Mouse (Mus musculus): ENCODE results near the gene Jade1.
A peak's percentile ranks its signal among the peaks of the same experiment; 100 is the strongest.

The Jade1 gene

DNA sequence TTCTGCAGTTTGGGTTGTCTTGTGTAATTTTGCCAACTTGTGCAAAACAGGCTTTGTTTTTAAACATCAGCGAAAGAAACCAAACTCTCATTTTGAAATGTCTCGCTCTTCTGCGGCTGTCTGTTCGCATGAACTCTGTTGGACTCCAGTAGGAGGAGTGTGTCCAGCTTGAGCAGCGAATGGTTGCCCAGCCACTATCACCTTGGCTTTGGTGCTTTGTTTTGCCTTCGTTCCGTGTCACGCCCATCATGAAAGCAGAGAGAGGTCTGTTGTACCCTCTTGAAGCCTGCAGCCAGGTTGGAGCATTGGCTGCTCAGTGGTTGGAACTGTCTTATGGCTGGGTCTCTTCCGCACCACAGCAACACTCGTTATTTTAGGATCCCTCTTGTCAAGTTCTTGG, 43.7 kb downstream of the Jade1 start:
- no peak for DNase-seq (ENCODE audit: low read depth, low spot score)

DNA sequence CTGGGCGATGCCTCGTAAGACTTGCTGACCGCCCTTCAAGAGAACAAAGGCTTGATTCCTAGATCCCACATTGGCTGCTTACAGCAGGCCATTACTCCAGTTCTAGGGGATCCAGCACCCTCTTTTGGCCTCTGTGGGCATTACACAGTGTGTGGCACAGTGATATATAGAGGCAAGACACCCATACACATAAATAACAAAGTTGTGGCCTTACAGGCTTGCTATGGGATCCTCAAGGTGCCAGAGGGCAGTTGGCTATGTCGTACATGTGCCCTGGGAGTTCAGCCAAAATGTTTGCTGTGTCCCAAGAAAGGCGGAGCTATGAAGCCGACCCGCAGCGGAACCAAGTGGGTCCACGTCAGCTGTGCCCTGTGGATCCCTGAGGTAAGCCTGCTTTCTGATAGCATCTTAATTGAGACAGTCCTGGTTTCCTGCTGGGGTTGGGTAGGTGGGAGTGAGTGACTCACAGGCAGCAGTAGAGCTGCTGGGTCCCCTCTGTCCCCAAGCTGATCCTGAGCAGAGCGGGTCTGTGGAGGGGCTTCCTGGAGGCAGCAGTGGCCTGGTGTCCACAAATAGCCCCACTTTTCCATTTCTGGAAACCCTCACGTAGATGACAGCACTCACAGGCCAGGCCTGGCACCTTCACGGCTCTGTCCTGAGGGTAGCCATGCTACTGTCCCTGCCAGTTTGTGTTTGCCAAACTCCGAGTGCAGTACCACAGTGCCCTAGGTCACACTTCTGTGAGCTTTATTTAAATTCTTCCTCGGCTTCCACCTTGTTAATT, 44.5 kb downstream of the Jade1 start:
- DNase-seq (ENCODE audit: low read depth, low spot score), result peak; percentile 23

DNA sequence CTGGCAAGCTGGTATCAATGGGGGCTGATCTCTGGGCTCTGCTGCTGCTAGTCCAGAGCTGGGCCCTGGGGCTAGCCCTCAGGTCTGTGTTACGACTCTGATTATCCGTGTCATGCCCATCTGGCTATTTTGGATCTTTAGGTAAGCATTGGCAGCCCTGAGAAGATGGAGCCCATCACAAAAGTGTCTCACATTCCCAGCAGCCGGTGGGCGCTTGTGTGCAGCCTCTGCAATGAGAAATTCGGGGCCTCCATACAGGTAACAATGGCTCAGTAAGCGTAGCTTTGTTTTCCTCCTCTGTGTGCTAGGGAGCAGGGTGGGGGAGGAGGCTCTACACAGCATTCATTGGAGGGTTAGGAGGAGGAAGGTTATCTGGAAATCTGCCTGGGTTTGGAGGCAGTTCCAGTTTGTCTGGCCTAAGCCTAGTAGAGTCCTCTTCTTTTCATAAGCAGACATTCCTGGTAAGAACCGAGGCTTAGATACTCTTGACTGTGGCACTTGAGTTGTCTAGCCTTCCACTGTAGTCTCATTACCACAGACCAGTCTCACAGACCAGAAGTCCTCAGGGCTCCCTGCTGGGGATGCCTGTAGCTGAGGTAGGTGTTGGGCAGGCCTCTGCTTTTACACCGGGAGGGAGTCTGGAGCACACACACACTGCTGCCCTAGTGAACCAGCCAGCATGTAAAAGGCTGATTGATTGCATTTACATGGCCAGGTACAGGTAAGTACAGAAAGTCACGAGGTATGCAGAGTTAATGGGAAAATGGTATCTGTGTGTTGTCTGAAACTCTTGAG, 45.9 kb downstream of the Jade1 start:
- DNase-seq (ENCODE audit: low read depth, low spot score), result no peak

DNA sequence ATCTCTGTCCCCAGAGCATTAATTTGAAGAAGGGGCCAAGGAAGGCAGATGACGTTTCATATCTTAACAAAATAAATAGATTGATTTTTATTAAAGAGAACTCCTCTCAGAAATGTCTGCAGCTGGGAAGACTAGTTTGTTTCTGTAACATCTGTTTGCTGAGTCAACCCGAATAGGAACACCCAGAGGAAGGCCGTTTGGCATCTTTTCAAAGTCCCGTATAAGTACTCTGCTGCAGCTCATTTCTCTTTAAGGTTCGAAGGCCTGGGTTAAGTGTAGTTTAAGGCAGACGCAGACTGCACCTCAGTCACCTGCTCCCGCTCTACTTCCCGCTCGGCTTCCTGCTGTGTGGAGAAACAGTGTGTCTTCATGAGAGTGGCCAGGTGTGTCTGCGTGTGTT, 47.4 kb downstream of the Jade1 start:
- no peak for DNase-seq (ENCODE audit: low read depth, low spot score)

DNA sequence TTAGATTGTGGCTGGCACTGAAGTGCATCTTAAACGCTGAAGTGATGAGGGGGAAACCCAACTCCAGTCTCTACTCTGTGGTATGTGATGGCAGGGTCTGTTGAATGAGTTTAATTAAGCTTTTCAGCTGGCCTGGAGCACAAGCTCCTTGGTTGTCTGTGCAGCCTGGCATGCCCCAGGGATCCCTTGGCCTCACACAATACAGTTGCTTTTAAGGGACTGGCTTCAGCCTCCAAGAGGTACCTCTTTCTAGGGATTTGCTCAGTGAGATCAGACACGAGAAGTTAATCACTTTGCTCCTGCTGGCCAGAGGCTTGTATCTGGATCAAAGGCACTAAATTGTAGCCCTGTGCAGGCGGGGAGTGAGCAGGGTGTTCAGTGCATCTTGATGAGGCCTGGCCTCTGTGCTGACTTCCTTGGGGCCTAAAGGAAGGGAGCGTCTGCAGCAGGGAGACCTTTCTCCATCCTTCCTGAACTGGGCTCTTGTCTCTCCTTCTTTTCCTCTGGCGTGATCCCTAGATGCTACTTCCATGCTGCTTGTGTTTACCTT, 48.0 kb downstream of the Jade1 start:
- no peak for DNase-seq (ENCODE audit: low read depth, low spot score)

DNA sequence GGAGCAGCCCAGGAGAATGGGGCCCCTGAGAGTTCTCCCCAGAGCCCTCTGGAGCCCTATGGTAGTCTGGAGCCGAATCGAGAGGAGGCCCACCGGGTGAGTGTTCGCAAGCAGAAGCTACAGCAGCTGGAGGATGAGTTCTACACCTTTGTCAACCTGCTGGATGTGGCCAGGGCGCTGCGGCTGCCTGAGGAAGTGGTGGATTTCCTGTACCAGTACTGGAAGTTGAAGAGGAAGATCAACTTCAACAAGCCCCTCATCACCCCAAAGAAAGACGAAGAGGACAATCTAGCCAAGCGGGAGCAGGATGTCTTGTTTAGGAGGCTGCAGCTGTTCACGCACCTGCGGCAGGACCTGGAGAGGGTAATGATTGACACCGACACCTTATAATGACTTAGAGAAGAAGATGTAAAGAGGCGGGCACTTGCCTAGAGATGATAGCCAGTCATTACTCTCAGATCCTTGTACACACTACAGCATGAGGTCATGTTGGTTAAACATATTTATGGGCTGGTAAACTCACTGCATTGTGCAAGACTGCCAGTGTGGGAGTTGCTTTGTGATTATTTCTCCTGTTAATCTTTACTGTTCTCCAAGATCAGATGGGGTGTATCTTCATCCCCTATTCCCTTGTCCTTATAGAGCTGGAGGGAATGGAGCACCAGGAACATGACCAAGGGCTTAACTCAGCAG, 49.2 kb downstream of the Jade1 start:
- DNase-seq (ENCODE audit: low read depth, low spot score), result no peak

DNA sequence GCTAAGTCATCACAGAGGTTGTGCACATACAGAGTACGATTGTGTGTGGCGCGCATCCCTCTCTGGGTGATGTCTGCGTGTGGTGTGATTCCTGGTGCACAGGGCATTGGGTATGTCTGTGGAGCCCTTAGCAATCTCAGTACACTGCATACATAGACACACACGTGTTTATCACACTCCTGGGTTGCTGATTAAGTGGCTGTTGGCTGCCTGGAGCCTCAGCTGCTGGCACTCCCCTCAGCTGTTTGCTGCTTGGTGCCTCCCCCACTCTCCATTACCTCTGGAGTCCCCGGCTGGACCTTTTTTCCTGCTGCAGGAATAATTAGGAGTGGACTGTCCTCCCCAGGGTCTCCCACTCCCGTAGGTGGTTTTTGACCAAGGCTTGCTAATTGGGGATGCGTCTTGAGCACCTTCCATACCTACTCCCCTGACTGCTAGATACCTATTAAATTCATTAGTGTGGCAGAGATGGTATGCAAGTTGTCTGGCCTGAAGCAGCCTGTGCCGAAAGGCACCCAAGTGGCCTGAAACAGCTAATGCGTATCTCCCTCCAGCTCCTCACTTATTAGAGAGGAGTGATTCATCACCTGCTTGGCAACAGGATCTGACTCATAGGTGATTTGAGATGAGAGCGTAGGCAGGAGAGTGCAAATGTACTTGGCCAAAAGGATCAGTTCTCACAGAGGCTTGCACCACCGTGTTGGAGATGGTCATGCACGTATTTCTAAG, 50.2 kb downstream of the Jade1 start:
- DNase-seq (ENCODE audit: low read depth, low spot score), result no peak

DNA sequence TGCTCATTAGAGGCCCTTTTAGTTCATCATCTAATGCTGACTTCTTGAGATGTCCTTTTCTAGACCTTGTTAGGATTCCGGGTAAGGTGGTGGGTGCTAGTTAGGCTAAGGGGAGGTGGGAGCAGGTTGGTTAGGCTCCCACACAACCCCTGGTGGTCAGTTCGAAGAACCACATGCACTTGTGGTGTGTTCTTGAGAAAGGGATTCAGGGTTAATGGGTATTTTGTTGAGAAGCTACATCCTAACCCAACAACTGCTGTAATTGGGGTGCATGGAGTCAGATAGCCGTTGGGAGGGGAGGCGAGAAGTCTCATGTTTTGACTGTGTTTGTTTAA, 50.8 kb downstream of the Jade1 start:
- DNase-seq (ENCODE audit: low read depth, low spot score), result no peak

DNA sequence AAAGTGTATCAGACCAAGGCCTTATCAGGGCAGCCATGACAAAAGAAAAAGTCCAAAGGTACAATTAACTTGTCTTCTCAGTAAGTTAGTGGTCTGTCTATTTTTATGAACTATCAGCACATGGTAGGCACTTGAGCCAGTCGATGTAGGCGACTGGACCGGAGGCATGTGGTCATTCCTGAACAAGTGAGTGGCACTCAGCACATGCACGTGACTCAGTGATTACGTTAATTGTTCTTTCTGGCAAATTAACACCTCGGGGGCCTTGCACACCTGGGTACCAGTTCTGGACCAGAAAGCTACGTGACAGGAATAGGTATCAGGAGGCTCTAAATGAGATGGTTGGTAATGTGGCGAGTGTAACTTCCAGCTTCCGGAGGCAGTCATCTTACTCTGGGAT, 51.5 kb downstream of the Jade1 start:
- no peak for DNase-seq (ENCODE audit: low read depth, low spot score)

DNA sequence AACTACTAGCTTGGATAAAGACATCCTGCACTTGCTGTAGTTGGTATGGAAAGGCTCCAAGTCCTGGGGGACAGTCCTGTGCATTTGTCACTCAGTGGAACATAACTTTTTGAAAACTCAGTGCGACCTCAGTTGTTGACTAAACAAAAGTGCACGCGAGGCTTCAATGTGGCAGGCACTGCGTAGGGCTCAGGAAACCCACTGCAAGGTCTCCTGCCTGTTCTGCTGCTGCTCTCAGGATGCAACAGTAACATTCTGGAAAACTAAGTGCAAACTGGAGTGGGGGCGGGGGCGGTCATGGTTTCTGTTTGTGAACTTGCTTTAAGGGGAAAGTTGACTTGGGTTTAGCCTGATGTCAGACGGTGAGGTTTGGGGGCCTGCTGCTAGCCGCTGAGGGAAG, 51.9 kb downstream of the Jade1 start:
- DNase-seq (ENCODE audit: low read depth, low spot score), result no peak

DNA sequence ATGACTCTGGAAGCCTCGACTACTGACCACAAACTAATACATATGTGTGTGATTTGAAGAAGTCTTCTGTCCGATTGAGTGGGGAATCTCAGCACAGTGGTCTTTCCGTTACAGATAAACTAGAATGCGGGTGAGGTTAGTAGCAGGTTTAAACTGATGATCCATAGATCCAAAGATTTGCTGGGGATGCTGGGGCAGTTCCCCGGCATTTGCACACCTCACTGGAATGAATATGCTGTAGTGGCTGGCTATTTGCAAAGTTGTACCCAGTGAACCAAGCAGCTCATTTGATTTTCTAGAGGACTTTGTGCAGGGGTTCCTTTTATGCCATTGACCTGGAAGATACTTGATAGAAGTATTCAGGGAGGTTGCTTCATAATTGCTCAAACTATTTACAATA, 53.5 kb downstream of the Jade1 start:
- no peak for DNase-seq (ENCODE audit: low read depth, low spot score)

DNA sequence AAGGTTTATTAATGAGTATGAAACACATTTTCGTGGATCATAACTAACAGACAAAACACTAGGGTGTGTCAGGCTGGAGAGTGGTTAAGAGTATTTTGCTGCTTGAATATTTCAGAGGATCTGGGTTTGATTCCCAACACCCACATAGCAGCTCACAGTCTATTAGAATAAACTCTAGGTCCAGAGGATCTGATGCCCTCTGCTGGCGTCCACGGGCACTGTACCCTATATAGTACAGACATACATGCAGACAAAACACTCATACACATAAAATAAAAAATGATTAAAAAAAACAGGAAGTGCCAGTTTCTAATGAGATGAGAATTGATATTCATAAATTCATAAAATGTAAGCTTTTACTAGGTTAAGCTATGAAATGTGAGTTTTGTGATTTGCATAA, 56.7 kb downstream of the Jade1 start:
- no peak for DNase-seq (ENCODE audit: low read depth, low spot score)

DNA sequence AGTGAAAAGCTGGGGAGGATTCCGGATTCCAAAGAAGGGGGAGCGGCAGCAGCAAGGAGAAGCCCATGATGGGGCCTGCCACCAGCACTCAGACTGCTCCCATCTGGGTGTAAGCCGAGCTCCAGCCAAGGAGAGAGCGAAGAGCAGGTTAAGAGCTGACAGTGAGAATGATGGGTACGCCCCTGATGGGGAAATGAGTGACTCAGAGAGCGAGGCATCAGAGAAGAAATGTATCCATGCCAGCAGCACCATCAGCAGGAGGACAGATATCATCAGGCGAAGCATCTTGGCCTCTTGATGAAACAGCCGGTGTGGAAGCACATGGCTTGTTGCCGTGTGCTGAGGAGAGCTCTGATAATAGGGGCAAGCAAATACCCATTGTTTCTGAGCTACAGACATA, 58.2 kb downstream of the Jade1 start:
- no peak for DNase-seq (ENCODE audit: low read depth, low spot score)

DNA sequence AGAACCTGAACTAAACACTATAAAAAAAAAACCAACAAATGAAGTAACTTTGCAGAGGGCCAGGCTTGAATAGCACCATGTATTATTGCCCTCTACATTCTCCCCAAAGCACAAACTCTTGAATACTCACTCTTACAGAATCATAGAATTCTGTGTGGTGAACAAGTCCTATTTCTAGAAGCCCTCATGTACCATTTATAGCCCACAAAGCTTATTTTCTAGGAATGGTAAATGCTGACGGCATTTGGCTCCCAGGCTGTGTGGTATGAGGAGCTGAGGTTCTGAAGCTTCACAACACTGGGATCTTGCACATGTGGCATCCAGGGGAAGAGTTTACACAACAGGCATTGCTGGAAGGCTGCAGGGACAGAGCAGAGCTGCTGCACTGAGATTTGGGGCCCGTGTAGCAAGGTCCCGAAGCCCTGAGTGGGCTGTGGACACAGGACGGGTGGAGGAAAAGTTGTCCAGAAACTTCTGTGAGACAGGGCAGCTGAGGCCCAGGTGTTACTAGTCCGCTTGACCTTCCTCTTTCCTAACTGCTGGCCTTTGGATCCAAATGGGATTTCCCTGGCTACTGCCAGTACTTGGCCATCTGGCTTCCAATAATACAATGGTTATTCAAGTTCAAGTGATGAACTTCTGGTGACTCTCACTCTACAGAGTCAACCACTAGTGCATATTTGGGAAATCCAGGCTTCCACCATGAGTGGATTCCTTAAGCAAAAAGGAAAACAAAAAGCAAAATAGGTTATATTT, 58.9 kb downstream of the Jade1 start:
- DNase-seq (ENCODE audit: low read depth, low spot score), result no peak

DNA sequence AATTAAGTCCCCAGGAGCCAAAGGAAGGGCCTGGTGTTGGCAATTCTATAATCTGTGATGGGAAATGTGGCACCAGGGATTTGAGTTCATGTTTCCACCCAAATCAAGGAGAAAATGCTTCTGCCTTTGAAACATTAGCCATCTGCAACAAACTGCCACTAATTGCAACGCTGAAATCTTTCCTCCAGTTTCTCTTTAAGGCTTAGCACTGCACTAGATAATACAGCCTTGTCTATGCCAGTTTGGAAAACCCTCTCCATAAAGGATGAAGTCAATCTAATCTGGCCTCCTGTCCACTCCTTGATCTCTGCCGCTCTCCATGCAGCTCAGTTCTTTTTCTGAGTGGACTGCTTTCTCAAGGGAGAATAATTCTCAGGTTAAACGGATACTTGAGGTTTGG, 62.5 kb downstream of the Jade1 start:
- no peak for DNase-seq (ENCODE audit: low read depth, low spot score)

DNA sequence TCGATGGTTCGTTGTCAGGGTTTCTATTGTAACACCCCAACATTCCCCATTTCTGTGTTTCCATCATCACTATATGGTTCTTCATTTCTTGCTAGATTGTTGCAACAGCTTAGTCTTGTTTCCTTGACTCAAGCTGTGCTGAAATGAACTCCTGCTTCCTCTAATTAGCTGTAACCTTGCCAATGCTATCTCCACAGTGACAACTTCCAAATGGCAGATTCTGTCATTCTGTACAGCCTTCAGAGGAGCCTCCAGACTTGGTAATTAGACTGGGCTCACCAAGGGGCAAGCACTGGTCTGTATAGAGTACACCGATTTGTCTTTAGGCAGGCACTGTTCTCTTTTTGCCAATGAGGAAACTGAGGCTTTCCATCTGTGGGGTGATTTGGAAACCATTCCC, 63.0 kb downstream of the Jade1 start:
- no peak for DNase-seq (ENCODE audit: low read depth, low spot score)

DNA sequence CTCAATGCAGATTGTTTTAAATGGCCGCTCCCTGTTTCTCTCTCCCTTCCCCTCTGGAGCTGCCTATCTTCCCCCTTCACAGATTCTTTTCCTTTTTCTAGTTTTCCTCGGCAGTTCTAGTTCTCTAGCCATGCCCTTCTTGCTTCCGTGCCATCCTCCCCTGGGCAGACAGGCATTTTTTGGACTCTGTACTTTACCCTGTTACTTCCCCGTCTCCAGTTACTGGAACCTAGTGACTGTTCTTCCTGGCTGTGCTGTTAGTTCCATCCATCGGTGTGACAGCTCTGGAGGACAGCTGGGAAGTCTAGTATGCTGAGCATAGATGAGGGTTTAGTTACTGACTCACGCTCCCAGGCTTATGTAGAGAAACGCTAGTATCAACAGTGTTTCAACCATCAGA, 65.4 kb downstream of the Jade1 start:
- no peak for DNase-seq (ENCODE audit: low read depth, low spot score)

DNA sequence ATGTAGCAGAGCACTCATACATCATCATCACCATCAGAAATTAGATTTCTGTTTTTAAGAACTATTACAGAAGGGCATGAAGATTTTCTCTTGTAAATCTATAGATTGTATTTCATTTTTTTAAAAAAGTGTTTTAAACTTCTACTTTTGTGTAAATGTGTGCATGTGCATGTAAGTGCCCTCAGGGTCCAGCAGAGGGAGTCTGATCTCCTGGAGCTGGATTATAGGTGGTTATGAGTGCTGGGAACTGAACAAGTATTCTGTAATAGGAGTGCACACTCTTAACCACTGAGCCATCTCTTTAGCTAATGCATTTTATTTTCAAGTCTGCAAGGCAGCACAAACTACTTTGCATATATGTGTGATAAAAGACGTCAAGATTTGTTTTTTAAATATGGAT, 100.1 kb downstream of the Jade1 start:
- DNase-seq (ENCODE audit: low read depth, low spot score), result no peak
